Mouse (Mus musculus) bone marrow macrophage, adult 2 months (primary cell): Measurements from ENCODE around the gene Psap.

ENCODE experiments used
- CTCF ChIP-seq: IDR thresholded peaks from 2 replicates; pipeline ENCODE4 v1.5.1; 2012; ENCODE audit warnings: low read depth, mild to moderate bottlenecking, low read length, moderate library complexity
- POLR2A ChIP-seq: IDR thresholded peaks from 2 replicates; pipeline ENCODE4 v1.6.1; 2012; ENCODE audit warnings: mild to moderate bottlenecking, low read depth, low read length, borderline replicate concordance

DNA sequence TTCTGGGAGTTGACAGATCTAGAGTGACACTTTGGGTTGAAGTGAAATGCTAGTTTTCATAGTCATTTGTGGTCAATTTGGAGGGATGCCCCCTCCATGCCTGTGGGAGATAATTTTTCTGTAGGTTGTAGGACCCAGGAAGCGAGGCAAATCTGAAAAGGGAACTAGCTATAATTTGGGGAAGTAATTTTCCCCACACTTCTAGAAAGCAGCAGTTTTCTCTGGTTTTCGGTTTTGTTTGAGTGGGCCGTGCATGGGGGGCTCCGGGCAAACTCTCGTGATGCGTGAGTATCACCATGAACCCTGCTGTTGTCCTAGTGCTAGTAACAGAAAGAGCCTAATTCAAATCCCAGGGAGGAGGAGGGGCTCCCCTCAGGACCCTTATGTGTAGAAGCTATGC lies 6.8 kb downstream of the Psap start:
- TF ChIP-seq CTCF (no peak), POLR2A (no peak)
